Mouse (Mus musculus) T-helper 1 cell (primary cell): ENCODE results near the gene Gm1604a.
"Not testable (repeated sequence)": the region's sequence is repeated elsewhere in the genome, so short reads cannot be mapped to it uniquely, and the experiment has no call there.

Experiments
- in situ Hi-C: fragments of 300-600 bp; cut with MboI, MseI; formaldehyde crosslinking; loops from one replicate; pipeline ENCODE4 v1.15.1; 2025; ENCODE audit warnings: high pct_unique_total_duplicates

Gm1604a gene

DNA sequence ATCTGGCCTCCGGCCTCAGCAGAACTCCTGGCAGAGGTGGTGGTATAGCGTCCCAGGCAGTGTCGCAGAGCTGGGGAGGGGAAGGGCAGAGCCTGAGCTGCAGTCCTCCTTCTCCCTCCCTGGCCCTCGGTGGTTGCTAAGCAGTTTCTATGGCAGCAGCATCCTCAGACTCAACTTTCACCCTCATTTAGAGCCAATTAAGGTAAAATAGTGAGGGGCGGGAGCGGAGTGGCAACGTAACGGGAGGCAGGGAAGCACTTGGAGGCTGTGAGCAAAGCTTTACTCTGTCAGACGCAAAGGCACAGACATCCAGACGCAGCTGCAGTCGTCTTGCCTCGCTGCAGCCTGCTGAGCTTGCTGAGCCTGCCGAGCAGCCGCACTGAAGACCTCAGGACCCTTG, at the start of gene Gm1604a:
TSS of gene Gm1604a (plus strand) at position 312 of the 400 bp plus-strand sequence.
- in situ Hi-C loops = not testable (repeated sequence)

DNA sequence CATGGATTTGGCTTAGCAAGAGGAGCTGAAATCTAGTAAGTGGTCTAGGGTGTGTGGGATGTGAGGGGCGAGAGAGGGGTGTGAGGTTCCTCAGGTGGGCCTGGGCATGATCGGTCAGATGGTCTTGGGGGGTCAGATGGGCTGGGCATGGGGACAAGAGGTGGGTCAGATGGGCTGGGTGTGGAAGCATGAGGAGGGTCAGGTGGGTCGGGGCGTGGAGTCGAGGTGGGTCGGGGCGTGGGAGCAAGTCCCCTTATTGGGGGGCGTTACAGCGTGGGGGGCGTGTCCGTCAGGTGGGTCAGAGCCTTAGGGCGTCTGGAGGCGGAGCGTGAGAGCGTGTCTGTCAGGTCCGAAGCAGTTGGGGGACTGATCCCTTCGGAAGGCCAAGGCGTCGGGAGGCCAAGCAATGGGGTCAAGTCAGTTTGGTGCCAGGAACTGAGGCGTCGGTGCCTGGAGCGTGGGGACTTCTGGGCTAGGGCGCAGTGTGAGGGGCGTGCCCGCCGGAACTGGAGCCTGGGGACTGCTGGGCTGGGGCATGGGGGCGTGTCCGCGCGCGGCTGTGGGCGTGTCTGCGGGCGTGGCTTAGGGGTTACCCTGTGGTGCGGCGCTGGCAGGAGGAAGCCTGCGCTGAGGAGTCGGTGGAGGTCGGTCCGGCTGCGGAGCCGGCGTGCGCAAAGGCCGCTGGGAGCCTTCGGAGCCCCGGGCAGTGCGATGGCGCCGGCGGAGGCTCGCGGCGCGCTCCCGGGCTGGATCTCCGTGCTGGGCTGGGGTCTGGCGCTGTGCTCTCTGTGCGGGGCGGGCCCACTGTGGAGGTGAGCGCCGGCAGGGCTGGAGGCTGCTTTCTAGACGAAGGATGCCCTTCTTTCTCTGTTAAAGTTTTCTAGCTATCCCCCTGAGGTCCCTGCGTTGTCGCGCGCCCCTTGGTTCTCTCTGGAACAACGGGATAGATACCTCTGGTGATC, 46.8 kb upstream of the Gm1604a start, which contains the start of gene Gm49721:
TSS of gene Gm49721 (plus strand) at position 618 of the 962 bp plus-strand sequence.
- in situ Hi-C loops = not testable (repeated sequence)

DNA sequence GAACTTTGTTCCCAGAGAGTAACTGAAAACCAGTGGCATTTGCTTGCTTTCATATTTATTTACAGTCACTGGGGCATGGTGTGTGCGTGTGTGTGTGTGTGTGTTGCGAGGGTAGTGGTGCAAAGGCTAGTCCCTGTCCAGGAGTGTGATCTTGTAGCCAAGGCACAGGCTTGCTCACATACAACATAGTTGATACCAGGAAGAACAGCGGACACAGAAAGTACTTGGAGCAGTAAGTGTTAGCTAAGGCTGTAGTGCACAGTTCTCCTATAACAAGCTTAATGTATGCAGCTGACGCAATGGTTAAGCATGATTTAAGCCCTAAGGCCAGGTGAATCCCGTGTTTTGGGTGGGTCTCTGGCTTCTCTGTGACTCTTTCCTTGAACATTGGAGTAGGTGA, 46.0 kb upstream of the Gm1604a start:
- in situ Hi-C loops = not testable (repeated sequence)

DNA sequence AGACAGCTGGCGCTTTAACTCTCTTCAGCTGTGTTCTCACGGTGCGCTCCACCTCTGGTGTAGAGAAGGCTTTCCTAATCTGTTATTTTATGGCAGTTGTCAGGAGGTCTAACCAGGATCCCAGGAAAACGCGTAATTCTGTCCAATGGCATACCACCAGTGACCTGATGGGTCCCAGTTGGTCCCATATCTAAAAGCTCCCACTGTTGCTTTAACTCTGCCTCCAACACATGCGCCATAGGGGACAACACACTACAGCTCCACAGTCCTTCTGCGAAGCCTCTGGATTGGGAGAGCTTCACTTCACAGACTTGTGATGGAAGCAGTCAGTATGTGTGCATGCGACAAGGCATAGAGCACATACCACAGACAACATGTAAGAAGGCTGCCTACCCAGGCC, 45.2 kb upstream of the Gm1604a start:
- in situ Hi-C loops = not testable (repeated sequence)

DNA sequence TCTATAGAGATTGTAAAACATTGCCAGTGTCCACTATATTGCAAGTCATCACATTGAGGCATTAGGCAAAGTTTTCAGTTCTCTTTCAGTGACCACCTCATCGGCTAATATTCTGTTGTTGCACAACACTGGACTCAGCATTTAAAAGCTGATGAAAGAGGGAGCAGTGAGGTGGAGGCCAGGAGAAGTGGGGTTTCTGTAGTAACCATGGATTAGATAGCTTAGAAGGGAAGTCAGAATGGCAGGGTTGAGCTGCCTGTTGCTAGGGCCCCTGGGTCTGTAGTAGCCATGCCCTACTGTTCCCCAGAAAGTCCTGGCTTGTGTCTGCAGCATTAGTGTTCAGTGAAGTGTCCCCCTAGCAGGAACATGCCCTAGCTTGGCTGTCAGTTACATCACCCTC, 39.2 kb upstream of the Gm1604a start:
- in situ Hi-C loops = not testable (repeated sequence)

DNA sequence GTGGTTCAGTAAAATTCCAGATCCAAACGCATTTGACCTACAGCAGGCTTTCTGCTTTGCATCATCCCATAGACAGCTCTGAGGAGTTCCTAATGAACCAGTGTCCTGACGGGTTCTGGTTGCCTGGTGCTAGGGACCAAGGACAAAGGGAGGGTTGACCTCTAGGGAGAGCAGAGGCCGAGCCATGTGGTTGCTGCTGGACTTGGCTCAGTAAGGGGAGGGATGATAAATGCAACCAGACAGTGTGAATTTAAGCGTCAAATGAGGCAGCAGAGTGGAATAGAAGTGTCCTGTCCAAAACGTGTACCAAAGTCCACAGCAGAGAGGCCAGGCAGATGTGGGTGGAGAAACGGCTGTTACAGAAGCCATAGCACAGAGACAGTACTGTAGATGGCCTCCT, 29.9 kb upstream of the Gm1604a start:
- in situ Hi-C loops = loop anchor here (5.0 kb wide), 1 partner anchor 1137 kb away; no protein-coding TSS in a partner anchor

DNA sequence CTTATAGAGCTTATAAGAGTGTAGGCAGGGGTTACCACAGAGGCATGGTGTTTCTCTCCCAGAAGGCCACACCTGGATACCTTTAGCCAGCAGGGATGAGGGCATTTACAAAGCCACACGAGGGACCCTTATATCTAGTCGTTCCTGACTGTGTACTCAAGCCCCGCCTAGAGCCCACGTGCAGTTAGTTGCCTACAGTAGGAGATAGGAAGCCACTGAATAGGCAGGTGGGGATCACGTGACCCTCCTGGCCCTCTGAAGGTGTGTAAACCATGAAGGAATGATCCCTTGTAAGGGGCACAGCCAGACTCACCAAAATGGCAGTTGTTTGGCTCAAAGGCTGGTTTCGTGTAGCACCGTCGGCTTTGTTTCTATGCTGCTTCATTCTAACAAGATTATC, 28.5 kb upstream of the Gm1604a start:
- in situ Hi-C loops = loop anchor here (5.0 kb wide), 1 partner anchor 1135 kb away; no protein-coding TSS in a partner anchor

DNA sequence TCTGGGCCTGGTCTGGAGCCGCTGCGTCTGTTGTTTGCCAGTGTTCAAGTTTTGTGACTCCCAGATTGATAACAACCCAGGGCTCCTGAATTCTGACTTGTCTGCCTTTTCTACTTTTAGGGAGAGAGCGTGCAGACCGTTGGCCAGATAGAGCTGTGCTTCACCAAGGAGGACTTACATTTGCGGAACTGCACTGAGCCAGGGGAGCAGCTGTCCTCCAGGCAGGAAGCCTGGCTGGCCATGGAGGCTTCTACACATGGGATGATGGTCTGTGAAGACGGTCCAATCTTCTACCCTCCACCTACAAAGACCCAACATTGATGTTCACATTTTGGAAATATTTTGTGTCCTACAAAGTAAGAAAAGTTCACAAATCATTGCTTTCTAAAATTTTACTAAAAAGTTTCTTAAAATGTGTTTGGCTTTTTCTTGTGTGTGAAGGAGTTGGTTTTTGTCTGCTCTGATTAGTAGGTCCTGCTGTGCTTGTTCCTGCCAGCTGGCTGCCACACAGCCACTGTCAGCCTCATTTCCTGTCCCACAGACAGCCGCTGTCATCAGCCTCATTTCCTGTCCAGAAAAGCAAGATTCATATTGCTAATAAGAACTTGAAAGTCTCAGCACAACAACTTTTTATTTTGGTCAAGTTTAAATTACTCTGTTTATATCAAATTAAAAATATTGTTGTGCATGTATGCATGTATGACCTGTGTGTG, 27.4 kb upstream of the Gm1604a start:
- in situ Hi-C loops = loop anchor here (5.0 kb wide), 1 partner anchor 1134 kb away; no protein-coding TSS in a partner anchor

DNA sequence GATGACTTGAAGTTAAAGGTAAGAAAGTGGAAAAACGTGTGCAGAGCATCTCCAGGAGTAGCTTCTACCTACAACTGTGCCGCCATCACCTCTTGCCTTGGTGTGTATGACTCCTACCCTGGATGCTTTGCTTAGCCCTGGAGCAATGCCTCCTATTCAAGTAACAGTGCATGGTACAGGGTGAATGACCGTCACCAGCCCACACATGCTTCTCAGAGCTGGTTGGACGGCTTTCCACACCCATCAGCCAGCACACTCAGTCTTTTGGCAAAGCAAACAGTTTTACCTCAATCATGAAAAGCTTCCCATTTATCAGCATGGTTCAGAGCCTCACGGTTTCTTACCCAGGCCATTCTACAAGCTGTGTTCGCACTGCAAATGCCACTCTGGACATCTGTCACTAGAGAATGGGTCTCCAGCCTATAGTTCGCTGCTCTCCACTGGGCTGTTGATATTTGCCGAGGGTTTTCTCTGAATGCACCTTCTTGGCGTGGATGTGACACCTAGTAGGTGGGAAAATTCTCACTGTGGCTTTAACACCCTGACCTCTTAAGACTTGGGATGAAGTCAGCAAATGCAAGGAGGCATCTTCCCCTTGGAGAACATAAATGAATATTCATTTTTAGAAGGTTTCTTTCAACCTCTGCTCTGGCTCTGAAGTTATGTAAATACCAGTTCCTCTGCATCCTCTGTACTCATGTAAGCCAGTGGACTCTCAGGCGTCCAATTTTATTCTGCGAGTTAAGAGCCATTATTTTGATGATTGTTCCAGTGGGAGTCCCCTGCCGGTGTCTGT, 23.4 kb upstream of the Gm1604a start:
- in situ Hi-C loops = not testable (repeated sequence)

DNA sequence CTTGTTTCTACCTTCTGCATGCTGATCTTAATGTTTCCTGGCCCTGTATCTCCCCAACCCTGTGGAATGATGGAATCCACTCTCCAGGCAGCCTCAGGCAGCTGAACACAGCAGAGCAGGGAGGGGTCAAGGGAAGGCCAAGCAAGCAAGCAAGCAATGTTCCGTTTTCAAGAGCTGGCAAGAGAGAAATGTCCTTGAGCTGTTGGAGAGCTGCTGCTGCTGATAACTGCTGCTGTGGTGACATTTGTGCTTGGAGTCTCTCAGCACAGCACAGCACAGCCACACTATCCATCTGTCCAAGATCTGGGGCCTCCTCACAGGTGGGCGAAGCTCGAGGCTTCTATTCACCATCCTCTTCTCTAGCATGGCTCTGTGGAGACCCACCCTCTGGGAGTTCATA, 22.0 kb upstream of the Gm1604a start:
- in situ Hi-C loops = not testable (repeated sequence)

DNA sequence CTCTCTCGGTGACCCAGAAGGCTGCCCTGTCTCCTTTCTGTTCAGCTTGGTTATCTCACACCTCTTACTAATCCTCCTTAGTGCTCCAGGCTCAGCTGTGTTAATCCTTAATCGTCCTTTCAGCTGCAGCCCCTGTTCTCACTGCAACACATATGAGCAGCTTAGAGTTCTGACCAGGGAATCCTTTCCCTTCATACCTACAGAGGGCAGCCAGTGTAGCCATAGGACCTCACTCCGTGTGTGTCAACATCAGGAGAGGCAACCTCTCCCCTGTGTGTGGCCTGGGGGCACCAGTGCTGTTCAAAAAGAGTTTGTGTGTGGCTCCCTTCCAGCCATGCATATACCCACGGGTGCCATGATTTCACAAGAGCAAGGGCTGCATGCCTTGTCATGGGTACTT, 19.7 kb upstream of the Gm1604a start:
- in situ Hi-C loops = not testable (repeated sequence)

DNA sequence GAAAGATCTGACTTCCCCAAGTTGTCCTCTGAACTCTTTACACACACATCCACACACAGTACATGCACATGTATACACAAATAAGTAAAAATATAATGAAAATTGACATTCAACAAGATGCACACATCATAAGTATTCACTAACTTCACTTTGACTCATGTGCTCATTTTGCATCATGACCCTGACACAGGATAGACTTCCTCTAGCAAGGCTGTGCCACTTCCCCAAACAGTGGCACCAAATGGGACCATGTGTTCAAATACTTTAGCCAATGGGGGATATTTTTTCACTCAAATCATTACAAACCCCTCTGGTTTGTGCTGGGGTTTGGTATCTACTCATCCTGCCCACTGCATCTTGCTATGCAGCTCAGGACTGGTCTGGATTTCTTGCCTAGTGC, 16.5 kb upstream of the Gm1604a start:
- in situ Hi-C loops = not testable (repeated sequence)

DNA sequence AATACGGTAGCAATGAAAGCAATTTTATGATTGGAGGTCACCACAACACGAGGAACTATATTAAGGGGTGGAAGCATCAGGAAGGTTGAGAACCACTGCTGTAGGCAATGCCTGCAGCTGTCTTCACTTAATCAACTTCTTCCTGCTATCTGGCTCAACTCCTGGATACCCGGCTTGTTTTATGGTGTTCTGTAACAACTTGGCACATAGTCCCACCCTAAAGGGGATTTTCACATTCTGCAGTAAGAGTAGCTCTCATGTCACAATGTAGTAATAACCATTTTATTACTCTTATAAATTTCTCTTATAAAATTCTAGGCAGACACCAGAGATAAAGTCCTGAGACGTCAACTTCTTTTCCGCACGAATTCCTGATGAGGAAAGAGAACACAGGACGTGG, 15.9 kb upstream of the Gm1604a start:
- in situ Hi-C loops = not testable (repeated sequence)

DNA sequence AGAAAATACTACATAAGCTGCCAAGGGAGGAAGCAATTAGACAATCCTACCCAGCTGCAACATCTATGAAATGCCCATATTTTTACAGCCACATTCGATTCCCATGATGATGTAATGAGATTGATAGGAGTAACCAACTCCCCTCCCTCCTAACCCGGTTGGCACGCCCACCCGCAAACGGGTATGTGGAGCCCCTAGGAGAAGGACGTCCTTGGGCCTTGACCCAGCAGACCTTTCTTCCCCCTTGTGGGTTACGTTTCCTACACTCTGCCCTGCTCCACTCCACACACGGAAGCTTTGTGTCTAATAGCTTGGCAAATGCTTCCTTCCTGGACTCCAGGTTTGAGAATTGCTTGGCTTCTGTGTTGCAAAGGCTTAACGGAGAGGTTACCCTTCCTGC, 15.5 kb upstream of the Gm1604a start:
- in situ Hi-C loops = loop anchor here (5.0 kb wide), 1 partner anchor 1107 kb away; no protein-coding TSS in a partner anchor

DNA sequence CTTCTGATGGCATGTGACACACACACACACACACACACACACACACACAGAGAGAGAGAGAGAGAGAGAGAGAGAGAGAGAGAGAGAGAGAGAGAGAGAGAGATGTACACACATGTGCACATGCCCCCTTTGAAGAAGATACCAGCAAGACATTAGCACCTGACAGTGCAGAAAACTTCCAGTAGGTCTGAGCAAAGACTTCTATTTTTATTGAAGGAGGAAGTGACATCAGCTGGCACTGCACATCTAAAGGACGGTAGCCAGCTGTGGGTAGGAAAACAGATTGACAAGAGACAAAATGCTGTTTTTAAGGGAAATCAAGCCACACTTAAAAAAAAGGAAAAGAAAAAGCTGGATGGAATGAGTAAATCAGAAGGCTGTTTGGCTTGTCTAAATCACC, 11.2 kb upstream of the Gm1604a start:
- in situ Hi-C loops = loop anchor here (5.0 kb wide), 1 partner anchor 1103 kb away; no protein-coding TSS in a partner anchor

DNA sequence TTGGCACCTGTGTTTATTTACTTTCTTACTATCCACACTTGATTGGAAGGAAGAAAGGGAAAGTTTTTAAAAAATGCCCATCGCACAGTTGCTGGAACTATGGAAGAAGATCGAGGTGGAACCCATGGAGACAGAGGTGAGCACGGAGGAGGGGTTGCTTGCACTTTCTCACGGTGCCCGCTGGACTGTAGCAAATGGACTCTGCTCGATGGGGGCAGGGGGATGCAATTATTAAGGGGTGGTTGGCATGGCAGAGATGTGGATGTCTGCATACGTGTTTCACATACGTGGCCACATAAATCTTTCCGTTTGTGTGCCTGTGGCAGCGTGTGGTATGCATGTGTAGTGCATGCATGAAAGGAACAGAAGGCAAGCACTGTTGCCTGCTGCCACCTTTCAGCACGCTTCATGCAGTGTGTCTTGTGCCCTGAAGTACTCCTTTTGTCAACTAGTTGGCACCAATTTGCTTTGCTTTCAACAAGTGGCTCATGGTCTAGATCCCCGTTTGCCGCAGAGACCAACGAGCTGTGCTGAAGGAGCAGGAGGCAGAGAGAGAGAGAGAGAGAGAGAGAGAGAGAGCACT, 487 bp downstream of the Gm1604a start:
- in situ Hi-C loops = not testable (repeated sequence)

DNA sequence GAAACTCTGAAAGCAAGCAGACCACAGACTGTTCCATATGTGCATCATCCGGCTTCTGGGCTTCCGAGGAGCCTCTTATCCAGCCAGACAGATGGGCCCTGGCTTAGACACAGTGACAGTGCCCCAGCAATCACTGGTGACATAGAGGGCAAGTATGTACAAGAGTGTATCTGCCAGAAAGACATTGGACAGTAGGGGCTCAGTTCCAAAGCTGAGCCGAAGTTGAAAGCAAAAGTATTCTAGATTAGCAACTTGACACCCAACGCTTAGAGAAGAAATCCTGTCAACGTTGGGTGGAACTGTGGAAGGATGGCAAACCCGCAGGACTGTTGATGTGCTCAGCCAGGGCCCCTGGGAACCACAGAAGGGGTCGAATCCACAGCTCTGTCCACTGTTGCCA, 4.8 kb downstream of the Gm1604a start:
- in situ Hi-C loops = not testable (repeated sequence)

DNA sequence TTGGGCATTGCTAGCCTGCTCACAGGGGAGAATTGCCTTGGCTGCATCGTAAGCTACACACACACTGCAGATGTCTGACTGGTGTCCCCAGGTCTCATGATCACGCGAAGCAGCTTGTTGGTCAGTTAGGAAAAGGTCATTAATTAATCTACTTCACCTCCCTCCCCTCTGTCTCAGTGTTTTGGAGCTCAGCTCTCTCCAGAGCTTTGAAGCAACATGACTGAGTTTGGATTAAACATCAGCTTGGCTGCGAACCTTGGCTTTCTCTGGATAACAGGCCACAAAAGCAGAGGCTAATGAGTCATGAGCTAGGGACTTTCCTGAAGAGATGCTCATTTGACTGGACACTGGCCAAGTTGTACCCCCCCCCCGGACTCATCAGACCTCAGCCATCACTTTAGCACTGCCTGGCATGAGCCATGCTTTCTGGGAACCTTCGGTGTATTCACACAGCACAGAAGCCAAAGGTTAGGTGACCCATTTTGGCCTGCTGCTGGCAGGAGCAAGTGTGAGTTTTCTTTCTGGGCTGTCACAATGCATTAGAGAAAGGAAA, 5.3 kb downstream of the Gm1604a start:
- in situ Hi-C loops = not testable (repeated sequence)

DNA sequence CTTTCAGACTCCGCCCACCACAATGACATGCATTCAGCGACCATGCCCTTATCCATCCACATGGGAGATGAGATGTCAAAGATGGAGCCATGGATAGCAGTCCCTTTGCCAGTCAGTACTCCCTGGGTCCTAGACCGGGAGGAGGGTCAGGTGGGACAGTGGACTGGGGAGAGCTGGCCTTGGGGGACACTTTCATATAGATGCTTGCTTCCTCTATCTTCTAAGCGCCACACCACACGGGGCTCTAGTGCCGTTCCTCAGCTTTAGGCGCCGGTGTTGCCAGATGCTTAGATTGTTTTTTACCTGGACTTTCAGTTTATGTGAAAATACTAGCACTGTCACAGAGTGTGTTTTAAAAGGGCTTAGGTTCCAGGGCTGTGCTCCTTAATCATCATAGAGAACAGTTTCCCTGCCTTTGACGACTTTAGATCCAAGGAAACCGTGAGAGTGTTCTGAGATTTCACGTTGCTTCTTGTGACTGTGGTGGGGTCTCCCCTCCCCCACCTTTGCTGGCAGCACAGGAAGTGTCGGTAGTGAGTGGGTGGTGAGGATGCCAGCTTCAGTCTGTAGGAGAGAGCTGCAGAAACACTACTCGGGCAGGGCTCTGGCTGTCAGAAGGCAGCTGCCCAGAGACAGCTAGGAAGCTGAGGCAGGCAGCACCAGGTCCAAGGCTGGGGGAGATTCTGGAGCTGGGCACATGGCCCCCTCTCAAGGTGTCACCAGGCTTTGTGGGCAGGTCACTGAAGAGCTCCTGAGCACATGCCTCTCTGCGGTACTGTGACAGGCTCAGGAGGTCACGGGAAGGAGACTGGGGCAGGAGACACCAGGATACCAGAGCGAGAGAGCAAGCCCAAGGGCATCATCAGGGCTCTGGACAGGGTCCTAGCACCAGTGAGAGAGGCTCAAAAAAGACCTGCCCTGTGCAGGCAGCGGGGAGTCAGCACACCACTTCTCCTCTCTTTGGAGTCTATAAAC, 8.1 kb downstream of the Gm1604a start:
- in situ Hi-C loops = not testable (repeated sequence)
